Mouse (Mus musculus): ENCODE data around the gene Nfatc2. TPM values are rescaled to one million over a fixed set of nuclear protein-coding genes. Genes with fewer than 3 reads are reported as not detected.

The Nfatc2 gene
- polyA plus RNA-seq, 1 experiment from 2014 or later = 9.9 TPM

GRCm38 (mm10) chr2:168517774-168518173 lies 83.7 kb downstream of the Nfatc2 start:
- ATAC-seq (ENCODE audit: insufficient number of reproducible peaks, low FRiP score) = no peak
- WGBS = 89% methylated on average over 7 of the region's 7 CpGs
- Histone ChIP-seq H3K27ac (ENCODE audit: poor library complexity, severe bottlenecking) (no peak overlapping the region), H3K36me3 (peaks cover 10% of the 10 kb centered on the region; the same call in 1 of the 2 replicates), H3K4me3 (no peak overlapping the region), H3K4me1 (replicated peaks) (peaks cover 27% of the 10 kb centered on the region), H3K9ac (no peak overlapping the region), H3K27me3 (replicated peaks) (peaks cover 8% of the 10 kb centered on the region), H3K4me2 (no peak overlapping the region), H3K9me3 (replicated peaks) (no peaks in the 10 kb centered on the region)

- 77% methylated on average over 7 of the region's 7 CpGs for WGBS
- Histone ChIP-seq H3K27me3 (replicated peaks) (peaks cover 8% of the 10 kb centered on the region), H3K4me2 (no peak overlapping the region), H3K36me3 (peaks cover 7% of the 10 kb centered on the region), H3K4me1 (replicated peaks) (peaks cover 17% of the 10 kb centered on the region), H3K4me3 (no peak overlapping the region), H3K9me3 (replicated peaks) (peaks cover 5% of the 10 kb centered on the region; the same call in 1 of the 2 replicates), H3K9ac (no peak overlapping the region), H3K27ac (ENCODE audit: poor library complexity, severe bottlenecking) (no peak overlapping the region)
- no peak for ATAC-seq (ENCODE audit: insufficient number of reproducible peaks, low FRiP score)
These were observed 84.7 kb downstream of the Nfatc2 start for GRCm38 (mm10) chr2:168516717-168517116.

GRCm38 (mm10) chr2:168515466-168515865 lies 86.0 kb downstream of the Nfatc2 start:
- Histone ChIP-seq H3K4me2 (no peak overlapping the region), H3K27me3 (replicated peaks) (peaks cover 8% of the 10 kb centered on the region), H3K9me3 (replicated peaks) (peaks cover 9% of the 10 kb centered on the region; the same call in 1 of the 2 replicates), H3K4me1 (replicated peaks) (peaks cover 14% of the 10 kb centered on the region), H3K9ac (no peak overlapping the region), H3K27ac (ENCODE audit: poor library complexity, severe bottlenecking) (no peak overlapping the region), H3K36me3 (peaks cover 5% of the 10 kb centered on the region), H3K4me3 (no peak overlapping the region)
- no peak for ATAC-seq (ENCODE audit: insufficient number of reproducible peaks, low FRiP score)
- 65% methylated on average over 4 of the region's 4 CpGs for WGBS

GRCm38 (mm10) chr2:168514131-168514530 lies 87.3 kb downstream of the Nfatc2 start:
- ATAC-seq (ENCODE audit: insufficient number of reproducible peaks, low FRiP score) = no peak
- WGBS = 74% methylated on average over 5 of the region's 5 CpGs
- H3K4me3 ChIP-seq = no peak overlapping the region

DNA sequence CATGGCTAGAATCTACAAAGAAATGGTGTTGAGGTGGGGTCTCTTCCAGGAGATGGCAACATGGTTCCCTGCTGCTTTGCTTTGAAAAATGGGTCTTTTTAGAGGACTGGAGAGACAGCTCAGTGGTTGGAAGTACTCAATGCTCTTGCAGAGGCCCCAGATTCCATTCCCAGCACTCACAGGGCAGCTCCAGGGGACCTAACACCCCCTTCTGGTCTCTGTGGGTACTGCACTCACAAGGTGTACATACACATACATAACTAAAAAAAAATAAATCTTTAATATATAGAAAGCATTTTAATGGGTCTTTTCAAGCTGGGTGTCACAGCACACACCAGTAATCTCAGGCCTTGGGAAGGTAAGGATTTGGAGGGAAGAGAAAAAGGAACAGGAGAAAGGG lies 89.9 kb downstream of the Nfatc2 start:
- H3K9me3 ChIP-seq (replicated peaks) = peaks cover 9% of the 10 kb centered on the region; the same call in 1 of the 2 replicates

More at GRCm38 (mm10) chr2:168514131-168514530, 87.3 kb downstream of the Nfatc2 start:
- H3K27ac ChIP-seq (ENCODE audit: poor library complexity, severe bottlenecking) = no peak overlapping the region
- peaks cover 9% of the 10 kb centered on the region; the same call in 1 of the 2 replicates for H3K9me3 ChIP-seq (replicated peaks)
- H3K9ac ChIP-seq = no peak overlapping the region
- no peaks in the 10 kb centered on the region; the same call in 1 of the 2 replicates for H3K36me3 ChIP-seq
- peaks cover 8% of the 10 kb centered on the region for H3K27me3 ChIP-seq (replicated peaks)
- peaks cover 2% of the 10 kb centered on the region; the same call in 1 of the 2 replicates for H3K4me1 ChIP-seq (replicated peaks)
- no peak overlapping the region for H3K4me2 ChIP-seq

DNA sequence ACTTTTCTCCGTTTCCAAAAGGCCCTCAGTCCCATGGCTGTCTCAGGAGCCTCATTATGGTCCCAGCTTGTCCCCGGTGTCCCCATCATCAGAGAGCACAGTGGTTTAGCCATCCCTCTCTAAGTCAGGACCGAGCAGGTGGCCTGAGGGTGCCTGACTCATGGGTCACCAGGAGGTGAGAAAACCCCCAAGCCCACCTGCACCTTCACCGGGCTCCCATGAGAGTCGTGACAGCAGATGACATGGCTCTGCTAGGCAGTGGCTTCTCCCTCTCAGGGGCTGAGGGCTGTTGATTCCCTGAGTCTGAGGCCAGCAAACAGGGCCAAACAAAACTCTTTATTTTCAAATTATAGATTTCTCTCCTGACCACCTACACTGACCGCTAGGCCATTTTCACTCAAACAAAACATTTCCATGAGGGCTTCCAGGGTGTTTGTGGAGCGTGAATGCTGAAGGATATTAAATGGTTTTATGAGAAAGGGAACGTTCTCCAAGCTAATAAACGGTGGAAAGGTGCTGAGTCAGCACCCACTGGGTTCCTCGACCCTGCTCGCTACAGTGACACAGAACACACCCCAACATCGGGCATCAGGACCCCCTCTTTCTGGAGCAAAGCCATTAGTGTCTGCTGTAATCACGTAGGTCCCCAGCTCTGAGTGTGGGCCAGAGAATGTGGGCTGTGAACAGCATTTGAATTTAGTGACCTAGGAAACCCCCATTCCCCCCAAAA lies 92.8 kb downstream of the Nfatc2 start:
- H3K4me2 ChIP-seq = no peak overlapping the region
- ATAC-seq (ENCODE audit: insufficient number of reproducible peaks, low FRiP score) = no peak
- no peaks in the 10 kb centered on the region for H3K4me1 ChIP-seq (replicated peaks)
- H3K36me3 ChIP-seq = peaks cover 13% of the 10 kb centered on the region; the same call in 1 of the 2 replicates
- no peak overlapping the region for H3K27ac ChIP-seq (ENCODE audit: poor library complexity, severe bottlenecking)
- peaks cover 9% of the 10 kb centered on the region; the same call in 1 of the 2 replicates for H3K9me3 ChIP-seq (replicated peaks)
- no peak overlapping the region for H3K4me3 ChIP-seq
- H3K27me3 ChIP-seq (replicated peaks) = peaks cover 15% of the 10 kb centered on the region
- 83% methylated on average over 13 of the region's 13 CpGs for WGBS
- no peak overlapping the region for H3K9ac ChIP-seq

More for the DNA sequence above, 89.9 kb downstream of the Nfatc2 start:
- no peak for ATAC-seq (ENCODE audit: insufficient number of reproducible peaks, low FRiP score)
- Histone ChIP-seq H3K27ac (ENCODE audit: poor library complexity, severe bottlenecking) (no peak overlapping the region), H3K4me2 (no peak overlapping the region), H3K27me3 (replicated peaks) (peaks cover 12% of the 10 kb centered on the region), H3K4me3 (no peak overlapping the region), H3K9ac (no peak overlapping the region), H3K4me1 (replicated peaks) (no peaks in the 10 kb centered on the region), H3K36me3 (peaks cover 4% of the 10 kb centered on the region; the same call in 1 of the 2 replicates)

GRCm38 (mm10) chr2:168504431-168505182 lies 96.8 kb downstream of the Nfatc2 start:
- Histone ChIP-seq H3K36me3 (peaks cover 13% of the 10 kb centered on the region; the same call in 1 of the 2 replicates), H3K27me3 (replicated peaks) (peaks cover 25% of the 10 kb centered on the region), H3K9me3 (replicated peaks) (no peaks in the 10 kb centered on the region), H3K4me3 (no peak overlapping the region), H3K4me1 (replicated peaks) (0 out of 2 replicates have a peak, but pooled peaks cover 4% of the 10 kb centered on the region), H3K9ac (no peak overlapping the region), H3K27ac (ENCODE audit: poor library complexity, severe bottlenecking) (no peak overlapping the region), H3K4me2 (no peak overlapping the region)
- WGBS = 84% methylated on average over 27 of the region's 27 CpGs
- no peak; the same call in 1 of the 2 replicates for ATAC-seq (ENCODE audit: insufficient number of reproducible peaks, low FRiP score)

GRCm38 (mm10) chr2:168503735-168504134 lies 97.7 kb downstream of the Nfatc2 start:
- Histone ChIP-seq H3K9ac (no peak overlapping the region), H3K9me3 (replicated peaks) (no peaks in the 10 kb centered on the region), H3K36me3 (peaks cover 13% of the 10 kb centered on the region; the same call in 1 of the 2 replicates), H3K4me2 (no peak overlapping the region), H3K4me1 (replicated peaks) (0 out of 2 replicates have a peak, but pooled peaks cover 4% of the 10 kb centered on the region), H3K4me3 (no peak overlapping the region), H3K27me3 (replicated peaks) (peaks cover 31% of the 10 kb centered on the region), H3K27ac (ENCODE audit: poor library complexity, severe bottlenecking) (no peak overlapping the region)
- ATAC-seq (ENCODE audit: insufficient number of reproducible peaks, low FRiP score) = no peak
- 62% methylated on average over 6 of the region's 6 CpGs for WGBS

GRCm38 (mm10) chr2:168500750-168501149 lies 100.7 kb downstream of the Nfatc2 start:
- Histone ChIP-seq H3K4me3 (no peak overlapping the region), H3K4me1 (replicated peaks) (0 out of 2 replicates have a peak, but pooled peaks cover 4% of the 10 kb centered on the region), H3K27ac (ENCODE audit: poor library complexity, severe bottlenecking) (no peak overlapping the region), H3K9ac (no peak overlapping the region), H3K9me3 (replicated peaks) (no peaks in the 10 kb centered on the region), H3K27me3 (replicated peaks) (peaks cover 36% of the 10 kb centered on the region), H3K4me2 (no peak overlapping the region), H3K36me3 (peaks cover 12% of the 10 kb centered on the region; the same call in 1 of the 2 replicates)
- 87% methylated on average over 6 of the region's 6 CpGs for WGBS
- ATAC-seq (ENCODE audit: insufficient number of reproducible peaks, low FRiP score) = no peak

- 73% methylated on average over 6 of the region's 6 CpGs for WGBS
- 0 out of 2 replicates have a peak, but pooled peaks cover 4% of the 10 kb centered on the region for H3K4me1 ChIP-seq (replicated peaks)
- no peaks in the 10 kb centered on the region for H3K9me3 ChIP-seq (replicated peaks)
- H3K4me3 ChIP-seq = no peak overlapping the region
- no peak overlapping the region for H3K27ac ChIP-seq (ENCODE audit: poor library complexity, severe bottlenecking)
- H3K36me3 ChIP-seq = peaks cover 12% of the 10 kb centered on the region; the same call in 1 of the 2 replicates
- H3K9ac ChIP-seq = no peak overlapping the region
- ATAC-seq (ENCODE audit: insufficient number of reproducible peaks, low FRiP score) = no peak
- H3K4me2 ChIP-seq = no peak overlapping the region
- peaks cover 39% of the 10 kb centered on the region for H3K27me3 ChIP-seq (replicated peaks)
These were observed 101.2 kb downstream of the Nfatc2 start for GRCm38 (mm10) chr2:168500244-168500643.

GRCm38 (mm10) chr2:168491791-168492190 lies 109.7 kb downstream of the Nfatc2 start:
- Histone ChIP-seq H3K4me1 (replicated peaks) (peaks cover 20% of the 10 kb centered on the region), H3K9me3 (replicated peaks) (no peaks in the 10 kb centered on the region), H3K27ac (ENCODE audit: poor library complexity, severe bottlenecking) (no peak overlapping the region), H3K4me2 (no peak overlapping the region), H3K4me3 (no peak overlapping the region), H3K36me3 (peaks cover 11% of the 10 kb centered on the region; the same call in 1 of the 2 replicates), H3K9ac (no peak overlapping the region), H3K27me3 (replicated peaks) (peaks cover 20% of the 10 kb centered on the region)
- ATAC-seq (ENCODE audit: insufficient number of reproducible peaks, low FRiP score) = peak; percentile 75
- WGBS = 56% methylated on average over 7 of the region's 7 CpGs
